Mouse (Mus musculus) midbrain, embryonic 10.5 days (tissue): Measurements from ENCODE around the gene 0610030E20Rik. TPM values are rescaled to one million over a fixed set of nuclear protein-coding genes. Genes with fewer than 3 reads are reported as not detected.

Source experiments
- DNase-seq: peaks from one replicate; pipeline ENCODE4 v3.0.0-alpha.2; 2017; ENCODE audit warnings: low spot score
- H3K27ac ChIP-seq: fragments of 300-500 bp; sonication (generic); replicated peaks from 2 replicates; pipeline ENCODE4 v1.5.1; 2016; ENCODE audit warnings: mild to moderate bottlenecking
- H3K27me3 ChIP-seq: fragments of 300-500 bp; sonication (generic); 2 replicates; pipeline ENCODE4 v1.6.1; 2016; ENCODE audit warnings: low read depth, mild to moderate bottlenecking; ENCODE audit not compliant: poor library complexity, severe bottlenecking
- H3K36me3 ChIP-seq: fragments of 300-500 bp; sonication (generic); 2 replicates; pipeline ENCODE4 v1.6.1; 2016; ENCODE audit warnings: mild to moderate bottlenecking, moderate library complexity
- H3K4me1 ChIP-seq: fragments of 300-500 bp; sonication (generic); 2 replicates; pipeline ENCODE4 v1.6.1; 2016
- H3K4me3 ChIP-seq: fragments of 300-500 bp; sonication (generic); 2 replicates; pipeline ENCODE4 v1.5.1; 2016; ENCODE audit warnings: mild to moderate bottlenecking, moderate library complexity
- H3K9me3 ChIP-seq: fragments of 300-500 bp; sonication (generic); replicated peaks from 2 replicates; pipeline ENCODE4 v1.6.1; 2016; ENCODE audit warnings: mild to moderate bottlenecking
- WGBS: fragments of 180-500 bp; shearing (Covaris S2); methylation state at CpG from one replicate; pipeline ENCODE4 v1.1.7; 2016; 5-methylcytosine and 5-hydroxymethylcytosine counted together
- polyA plus RNA-seq: library from polyadenylated mRNA; unstranded; fragments of >200 nt; fragmentation: Nextera tagmentation; extraction: Ambion mirVana; gene quantifications from 2 replicates; pipeline ENCODE4 v1.2.1, GENCODE M21; 2016

The 0610030E20Rik gene
- polyA plus RNA-seq, 1 experiment from 2014 or later, result 28.9 TPM

DNA sequence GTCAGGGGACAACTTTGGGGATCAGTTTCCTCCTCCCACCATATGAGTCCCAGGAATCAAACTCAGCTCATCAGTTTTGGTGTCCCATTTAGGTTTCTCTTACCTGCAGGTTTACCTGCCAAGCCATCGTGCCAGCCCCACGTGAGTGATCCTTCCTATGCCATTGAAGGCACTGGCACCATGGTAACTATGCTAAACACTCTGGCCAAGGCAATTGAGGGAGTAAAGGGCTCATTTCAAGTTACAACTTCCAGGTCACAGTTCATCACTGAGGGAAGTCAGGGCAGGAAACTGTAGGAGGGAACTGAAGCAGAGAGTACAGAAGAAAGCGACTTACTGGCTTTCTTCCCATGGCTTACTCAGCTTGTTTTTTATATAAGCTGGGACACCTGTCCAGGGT lies 19.2 kb downstream of the 0610030E20Rik start:
- no peaks in the 10 kb centered on the region for H3K36me3 ChIP-seq
- no peaks in the 10 kb centered on the region for H3K27me3 ChIP-seq
- H3K4me1 ChIP-seq, result peaks cover 22% of the 10 kb centered on the region
- DNase-seq, result no peak
- no peaks in the 10 kb centered on the region for H3K9me3 ChIP-seq
- 64% methylated on average over 3 of the region's 3 CpGs for WGBS
- H3K27ac ChIP-seq, result no peak overlapping the region
- H3K4me3 ChIP-seq, result no peak overlapping the region

DNA sequence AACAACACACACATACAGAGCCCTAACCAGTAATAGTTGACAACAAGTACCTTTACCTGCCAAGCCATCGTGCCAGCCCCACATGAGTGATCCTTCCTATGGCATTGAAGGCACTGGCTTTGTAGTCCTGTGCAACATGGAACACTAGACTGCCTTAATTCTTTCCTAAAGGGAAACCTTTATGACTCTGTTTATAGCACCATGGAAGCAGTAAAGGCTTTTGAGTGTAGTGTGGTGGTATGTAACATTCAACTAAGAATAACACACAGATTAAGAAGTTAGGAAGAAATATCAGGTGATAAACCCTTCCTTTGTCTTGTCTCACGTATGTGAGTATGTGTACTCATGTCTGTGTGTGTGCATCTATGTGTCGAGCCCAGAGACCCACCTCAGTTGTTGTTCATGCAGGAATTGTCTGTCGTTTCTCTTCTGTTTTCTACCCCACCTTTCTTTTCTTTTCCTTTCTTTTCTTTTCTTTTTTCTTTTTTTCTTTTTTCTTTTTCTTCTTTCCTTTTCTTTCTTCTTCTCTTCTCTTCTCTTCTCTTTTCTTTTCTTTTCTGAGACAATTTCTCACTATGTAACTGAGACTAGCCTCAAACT lies 19.8 kb downstream of the 0610030E20Rik start, which contains the start of gene Rnf181:
Gene Rnf181, minus strand, starts transcription at position 113 of the 600 bp plus-strand sequence.
- Histone ChIP-seq H3K36me3 (no peaks in the 10 kb centered on the region), H3K4me1 (peaks cover 20% of the 10 kb centered on the region), H3K9me3 (no peaks in the 10 kb centered on the region), H3K4me3 (no peak within 1 kb of the TSS), H3K27ac (no peak within 1 kb of the TSS), H3K27me3 (no peaks in the 10 kb centered on the region)
- WGBS, result 77% methylated on average over 4 of the region's 4 CpGs
- no peak for DNase-seq

DNA sequence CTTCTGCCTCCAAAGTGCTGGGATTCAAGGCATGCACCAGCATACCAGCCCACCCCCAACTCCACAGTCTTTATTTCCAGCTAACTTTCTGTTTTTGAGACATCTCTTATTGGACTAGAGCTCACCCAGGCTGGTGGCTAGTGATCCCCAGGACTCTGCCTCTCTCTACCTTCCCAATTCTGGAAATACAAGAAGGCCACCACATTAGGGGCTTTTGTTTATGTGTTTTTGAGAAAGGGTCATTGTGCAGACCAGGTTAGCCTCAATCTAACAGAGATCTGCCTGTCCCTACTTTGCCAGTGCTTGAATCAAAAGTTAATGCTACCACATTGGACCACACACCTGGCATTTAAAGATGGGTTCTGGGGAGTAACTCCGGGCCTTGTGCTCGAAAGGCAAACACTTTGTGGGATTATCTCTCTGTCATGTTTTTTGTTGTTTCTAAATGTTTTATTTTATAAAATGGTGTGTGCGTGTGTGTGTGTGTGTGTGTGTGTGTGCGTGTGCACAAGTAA lies 20.4 kb downstream of the 0610030E20Rik start:
- Histone ChIP-seq H3K4me1 (peaks cover 20% of the 10 kb centered on the region), H3K27ac (no peak overlapping the region), H3K36me3 (no peaks in the 10 kb centered on the region), H3K4me3 (no peak overlapping the region), H3K9me3 (no peaks in the 10 kb centered on the region), H3K27me3 (no peaks in the 10 kb centered on the region)
- 74% methylated on average over 4 of the region's 4 CpGs for WGBS
- DNase-seq, result no peak

DNA sequence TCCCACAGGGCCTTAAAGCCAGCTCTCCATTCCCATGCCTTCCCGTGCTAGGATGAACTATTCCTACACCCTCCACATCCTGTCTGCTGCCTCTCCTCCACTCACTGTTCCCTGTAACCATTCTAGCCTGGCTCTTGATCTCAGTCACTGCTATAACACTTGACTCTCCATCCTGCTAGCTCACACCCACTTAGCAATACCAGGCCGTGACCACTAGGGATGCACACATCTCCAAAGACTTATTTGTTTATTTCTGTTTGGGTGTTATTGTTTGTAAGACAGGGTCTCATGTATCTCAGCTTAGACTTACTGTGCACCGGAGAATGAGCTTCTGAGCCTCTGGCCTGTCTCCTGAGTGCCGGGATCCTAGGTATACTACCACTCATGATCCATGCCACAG lies 22.4 kb downstream of the 0610030E20Rik start:
- Histone ChIP-seq H3K27ac (no peak overlapping the region), H3K27me3 (no peaks in the 10 kb centered on the region), H3K4me3 (no peak overlapping the region), H3K36me3 (no peaks in the 10 kb centered on the region), H3K9me3 (no peaks in the 10 kb centered on the region), H3K4me1 (peaks cover 14% of the 10 kb centered on the region)
- no peak for DNase-seq
- 84% methylated on average over 4 of the region's 4 CpGs for WGBS

DNA sequence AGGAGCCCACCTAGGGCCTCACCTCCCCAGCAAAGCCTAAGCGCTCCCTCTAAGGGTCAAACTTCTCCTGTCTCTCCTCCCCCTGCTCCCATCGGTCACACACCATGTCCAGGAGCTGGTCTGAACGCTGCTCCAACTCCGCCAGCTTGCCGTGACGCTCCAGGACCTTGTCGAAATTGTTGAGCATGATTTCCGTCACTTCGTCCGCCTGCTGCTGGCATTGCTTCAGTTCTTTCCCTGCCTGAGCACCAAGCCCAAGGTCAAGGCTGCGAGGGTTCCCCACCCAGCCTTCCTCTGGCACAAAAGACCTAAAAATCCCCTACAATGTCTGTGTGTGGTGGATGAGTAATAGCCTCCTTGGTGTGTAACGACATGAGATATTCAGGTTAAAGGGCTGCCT lies 23.0 kb downstream of the 0610030E20Rik start:
- peaks cover 14% of the 10 kb centered on the region for H3K4me1 ChIP-seq
- H3K4me3 ChIP-seq, result no peak overlapping the region
- no peaks in the 10 kb centered on the region for H3K36me3 ChIP-seq
- H3K9me3 ChIP-seq, result no peaks in the 10 kb centered on the region
- H3K27me3 ChIP-seq, result no peaks in the 10 kb centered on the region
- 84% methylated on average over 12 of the region's 12 CpGs for WGBS
- H3K27ac ChIP-seq, result no peak overlapping the region
- DNase-seq, result no peak

DNA sequence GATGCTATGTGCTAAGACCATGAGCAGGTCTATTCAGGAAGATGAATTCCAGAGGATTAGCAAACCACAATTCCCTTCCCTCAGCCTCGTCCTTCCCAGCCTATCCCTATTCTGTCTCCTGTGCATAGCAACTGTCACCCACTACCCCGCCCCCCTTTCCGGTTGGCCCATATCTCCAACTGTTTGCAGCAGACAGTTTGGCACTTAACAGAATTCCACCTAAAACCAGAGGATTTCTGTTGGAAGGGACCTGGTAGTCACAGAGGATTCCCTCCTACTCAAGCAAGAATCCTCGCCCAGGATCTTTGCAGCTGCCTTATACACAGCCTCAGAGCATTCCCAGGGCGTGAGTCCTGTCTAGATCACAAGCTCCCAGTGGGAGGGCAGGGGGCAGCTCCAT lies 24.0 kb downstream of the 0610030E20Rik start:
- Histone ChIP-seq H3K4me3 (no peak overlapping the region), H3K27me3 (no peaks in the 10 kb centered on the region), H3K27ac (no peak overlapping the region), H3K4me1 (peaks cover 14% of the 10 kb centered on the region), H3K9me3 (no peaks in the 10 kb centered on the region), H3K36me3 (no peaks in the 10 kb centered on the region)
- no peak for DNase-seq
- 46% methylated on average over 5 of the region's 5 CpGs for WGBS

DNA sequence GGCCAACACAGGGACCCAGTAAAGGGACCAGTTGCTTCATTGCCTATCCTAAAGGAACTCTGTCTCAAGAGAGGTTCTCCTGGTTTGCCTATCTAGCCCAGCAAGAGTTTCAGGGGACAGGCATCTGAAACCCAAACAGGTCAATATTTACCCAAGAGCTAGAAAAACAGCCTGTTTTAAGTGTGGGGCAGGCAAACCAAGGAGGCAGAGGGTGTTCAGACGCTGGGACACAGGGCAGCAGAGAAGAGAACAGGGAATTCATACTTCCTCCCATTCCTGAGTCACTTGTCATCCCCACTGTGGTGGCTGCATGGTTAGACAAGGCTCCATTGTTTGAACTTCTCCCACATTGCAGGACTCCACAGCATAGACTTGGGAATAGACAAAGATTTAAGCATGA lies 24.5 kb downstream of the 0610030E20Rik start:
- Histone ChIP-seq H3K27ac (no peak overlapping the region), H3K9me3 (no peaks in the 10 kb centered on the region), H3K4me1 (peaks cover 14% of the 10 kb centered on the region), H3K36me3 (no peaks in the 10 kb centered on the region), H3K4me3 (no peak overlapping the region), H3K27me3 (no peaks in the 10 kb centered on the region)
- no peak for DNase-seq
- WGBS, result 42% methylated on average over 1 of the region's 1 CpGs

DNA sequence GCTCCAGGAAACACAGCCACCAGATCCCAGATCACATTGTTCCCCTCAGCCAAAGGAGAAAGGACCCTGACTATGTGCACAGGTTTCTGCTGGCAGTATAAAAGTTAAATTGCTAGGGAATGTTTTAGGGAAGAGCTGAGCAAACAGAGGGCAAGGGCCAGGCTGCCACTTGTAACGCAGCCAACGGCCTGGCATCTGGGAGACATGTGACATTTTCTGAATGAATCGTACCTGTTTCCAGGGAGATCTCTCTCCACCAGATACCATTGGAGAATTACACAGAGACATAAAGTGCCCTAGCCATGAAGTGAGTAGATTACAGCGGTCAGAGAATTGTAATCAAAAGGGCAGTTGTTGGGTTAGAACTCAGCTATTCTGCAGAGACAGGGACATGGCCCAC lies 26.1 kb downstream of the 0610030E20Rik start:
- H3K4me3 ChIP-seq, result no peak overlapping the region
- no peaks in the 10 kb centered on the region for H3K9me3 ChIP-seq
- WGBS, result 90% methylated on average over 4 of the region's 4 CpGs
- H3K4me1 ChIP-seq, result peaks cover 14% of the 10 kb centered on the region
- no peak overlapping the region for H3K27ac ChIP-seq
- no peak for DNase-seq
- H3K36me3 ChIP-seq, result no peaks in the 10 kb centered on the region
- H3K27me3 ChIP-seq, result peaks cover 2% of the 10 kb centered on the region; the same call in 1 of the 2 replicates

DNA sequence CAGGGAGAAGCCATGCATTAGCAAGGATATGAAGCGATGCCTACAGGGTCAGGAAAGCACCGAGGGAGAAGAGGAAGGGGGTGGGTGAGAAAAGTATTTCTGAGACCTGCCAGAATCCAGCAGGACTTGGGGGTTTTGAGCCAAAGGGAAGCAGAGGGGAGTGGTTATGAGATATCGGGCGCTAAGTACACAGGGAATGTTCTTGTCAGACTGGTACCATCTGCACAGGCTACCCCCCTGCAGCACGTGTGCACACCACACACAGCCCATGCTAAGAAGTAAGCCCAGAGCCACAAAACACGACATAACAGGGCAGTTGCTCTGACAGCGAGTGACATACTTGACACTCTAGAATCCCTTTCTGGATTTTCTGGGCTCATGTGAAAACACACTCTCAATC lies 27.1 kb downstream of the 0610030E20Rik start:
- Histone ChIP-seq H3K36me3 (no peaks in the 10 kb centered on the region), H3K27ac (no peak overlapping the region), H3K27me3 (peaks cover 12% of the 10 kb centered on the region), H3K9me3 (no peaks in the 10 kb centered on the region), H3K4me3 (no peak overlapping the region), H3K4me1 (peaks cover 14% of the 10 kb centered on the region)
- 80% methylated on average over 7 of the region's 7 CpGs for WGBS
- DNase-seq, result no peak

DNA sequence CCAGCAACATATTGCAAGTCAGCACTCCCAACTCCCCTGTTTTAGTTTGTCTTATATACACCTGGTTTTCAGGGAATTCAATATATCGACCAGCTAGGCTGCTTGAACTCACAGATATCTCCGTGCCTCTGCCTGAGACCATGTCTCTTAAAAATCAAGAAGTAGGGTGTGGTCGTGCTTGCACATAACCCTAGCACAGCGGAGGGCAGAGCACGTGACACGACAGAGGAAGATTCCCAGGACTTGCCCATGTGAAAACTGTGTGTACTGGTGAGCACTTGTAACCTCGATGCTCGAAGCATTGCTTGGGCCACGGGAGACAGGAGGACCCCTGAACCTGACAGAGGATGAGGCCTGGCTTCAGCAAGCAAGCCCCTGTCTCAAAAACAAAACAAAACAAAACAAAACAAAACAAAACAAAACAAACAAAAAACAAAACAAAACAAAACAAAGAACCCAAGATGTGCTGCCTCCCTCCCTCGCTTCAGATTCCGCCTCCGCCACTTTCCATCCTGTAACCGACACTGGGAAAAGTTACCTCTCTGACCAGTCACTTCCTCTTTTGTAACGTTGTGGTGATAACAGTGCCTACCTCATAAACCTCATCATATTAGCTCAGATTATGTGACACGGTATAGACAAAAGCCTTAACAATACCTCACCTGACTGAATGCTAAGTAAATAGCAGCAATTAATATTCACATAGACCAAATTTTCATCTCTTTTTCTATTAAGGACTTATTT lies 27.9 kb downstream of the 0610030E20Rik start:
- DNase-seq, result no peak
- H3K4me3 ChIP-seq, result no peak overlapping the region
- no peaks in the 10 kb centered on the region for H3K36me3 ChIP-seq
- no peaks in the 10 kb centered on the region for H3K9me3 ChIP-seq
- H3K27ac ChIP-seq, result no peak overlapping the region
- H3K27me3 ChIP-seq, result peaks cover 20% of the 10 kb centered on the region
- WGBS, result 88% methylated on average over 15 of the region's 15 CpGs
- peaks cover 16% of the 10 kb centered on the region for H3K4me1 ChIP-seq

DNA sequence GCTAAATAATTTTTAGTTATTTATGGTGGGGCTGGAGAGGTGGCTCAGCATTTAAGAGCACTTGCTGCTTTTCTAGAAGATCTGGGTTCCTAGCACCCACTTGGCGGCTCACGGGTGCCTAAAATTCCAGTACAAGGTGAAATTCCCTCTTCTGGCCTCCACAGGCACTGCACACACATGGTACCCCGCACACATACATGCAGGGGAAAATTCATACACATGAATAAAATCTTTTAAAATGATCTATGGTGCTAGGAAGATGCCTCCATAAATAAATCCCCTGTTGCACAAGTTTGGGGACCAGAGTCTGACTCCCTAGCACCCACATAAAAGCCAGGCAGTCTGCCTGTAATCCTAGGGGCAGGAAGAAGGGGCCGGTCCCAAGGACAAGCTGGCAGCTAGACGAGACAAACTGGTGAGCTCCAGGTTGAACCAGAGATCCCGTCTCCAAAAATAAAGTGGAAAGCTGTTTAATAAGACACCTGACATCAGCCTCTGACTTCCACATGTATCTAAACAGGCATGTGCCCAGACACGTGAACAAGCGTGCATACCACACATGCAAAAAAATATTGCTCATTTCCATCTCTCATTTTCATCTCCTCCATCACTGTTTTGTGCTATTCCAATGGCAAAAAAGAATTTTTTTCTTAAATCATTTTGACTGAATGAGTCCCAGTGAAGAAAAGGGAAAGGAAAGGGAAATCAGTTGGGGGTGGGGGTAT lies 31.6 kb downstream of the 0610030E20Rik start:
- Histone ChIP-seq H3K36me3 (no peaks in the 10 kb centered on the region), H3K27me3 (peaks cover 41% of the 10 kb centered on the region), H3K4me1 (peaks cover 8% of the 10 kb centered on the region), H3K4me3 (no peak overlapping the region), H3K27ac (no peak overlapping the region), H3K9me3 (no peaks in the 10 kb centered on the region)
- DNase-seq, result no peak
- 85% methylated on average over 8 of the region's 8 CpGs for WGBS

DNA sequence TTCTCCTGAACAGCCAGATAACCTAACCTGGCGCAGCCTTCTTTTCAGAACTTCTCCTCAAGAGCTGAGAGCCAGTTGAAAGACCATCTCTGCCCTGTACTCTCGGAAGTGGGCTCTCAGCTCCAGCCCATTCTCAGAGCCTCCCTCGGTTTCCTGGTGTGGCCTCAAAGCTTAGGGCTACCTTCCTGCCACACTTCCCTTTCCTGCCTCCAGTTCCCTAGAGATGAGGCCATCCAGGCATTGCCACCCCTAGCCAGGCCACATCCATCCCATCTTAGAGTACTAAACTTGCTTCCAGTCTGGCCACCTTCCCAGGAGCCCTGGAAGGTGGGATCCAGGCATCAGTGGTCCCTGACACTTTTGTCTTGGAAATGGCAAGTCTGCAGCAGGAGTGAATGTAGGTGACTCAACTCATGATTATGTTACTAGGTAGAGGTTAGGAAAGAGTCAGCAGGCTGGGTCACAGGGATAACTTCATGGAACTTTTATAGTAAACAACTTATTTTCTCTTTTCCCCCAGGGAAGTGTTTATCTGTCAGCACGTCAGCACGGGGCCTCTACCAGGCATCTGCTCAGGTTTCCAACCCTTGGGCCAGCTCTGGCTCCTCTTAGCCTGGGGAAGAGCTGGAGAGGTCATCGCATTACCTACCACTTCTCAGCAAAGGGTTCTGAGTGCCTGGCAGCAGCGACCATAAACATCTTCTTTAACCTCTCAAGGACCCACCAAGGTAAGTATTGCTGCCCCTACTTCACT lies 32.4 kb downstream of the 0610030E20Rik start:
- peaks cover 41% of the 10 kb centered on the region for H3K27me3 ChIP-seq
- peak overlapping the region; percentile 57 for H3K4me3 ChIP-seq
- peak overlapping the region; percentile 67; the same call in 1 of the 2 replicates for H3K27ac ChIP-seq
- H3K9me3 ChIP-seq, result no peaks in the 10 kb centered on the region
- peaks cover 8% of the 10 kb centered on the region for H3K4me1 ChIP-seq
- WGBS, result 47% methylated on average over 7 of the region's 7 CpGs
- H3K36me3 ChIP-seq, result no peaks in the 10 kb centered on the region
- no peak for DNase-seq
